Mouse (Mus musculus): ENCODE data around the gene Abl1. TPM values are rescaled to one million over a fixed set of nuclear protein-coding genes. Genes with fewer than 3 reads are reported as not detected.
"Not testable (repeated sequence)": the region's sequence is repeated elsewhere in the genome, so short reads cannot be mapped to it uniquely, and the experiment has no call there.

The Abl1 gene
- 10 to 100 TPM; 45.2 to 52.9 (median 46.9) TPM for total RNA-seq (2022)

GRCm38 (mm10) chr2:31688074-31688925, at the start of gene Abl1:
TSS of gene Abl1 (plus strand) at chr2:31688376.
- DNase-seq (ENCODE audit: low spot score in 2 of 2): peak; percentile 95 to 97

GRCm38 (mm10) chr2:31638581-31639465, 49.4 kb upstream of the Abl1 start:
- DNase-seq (ENCODE audit: low spot score in 2 of 2): no peak

- no peak for DNase-seq (ENCODE audit: low spot score in 2 of 2)
Measured at GRCm38 (mm10) chr2:31639466-31639760, 48.8 kb upstream of the Abl1 start.

GRCm38 (mm10) chr2:31639901-31640608, 48.1 kb upstream of the Abl1 start, which contains the start of gene Prdm12:
TSS of gene Prdm12 (plus strand) at chr2:31640037.
- DNase-seq (ENCODE audit: low spot score in 2 of 2): no peak

- DNase-seq (ENCODE audit: low spot score in 2 of 2): no peak
Measured at GRCm38 (mm10) chr2:31640609-31641507, 47.3 kb upstream of the Abl1 start.

GRCm38 (mm10) chr2:31641508-31641830, 46.7 kb upstream of the Abl1 start:
- no peak for DNase-seq (ENCODE audit: low spot score in 2 of 2)

GRCm38 (mm10) chr2:31641929-31642328, 46.2 kb upstream of the Abl1 start:
- no peak for DNase-seq (ENCODE audit: low spot score in 2 of 2)

GRCm38 (mm10) chr2:31653971-31654853, 34.0 kb upstream of the Abl1 start:
- DNase-seq (ENCODE audit: low spot score in 2 of 2): peak; percentile 57 to 65

- peak; percentile 23 to 68 for DNase-seq (ENCODE audit: low spot score in 2 of 2)
Measured at GRCm38 (mm10) chr2:31654854-31655559, 33.2 kb upstream of the Abl1 start.

GRCm38 (mm10) chr2:31656374-31656773, 31.8 kb upstream of the Abl1 start:
- DNase-seq (ENCODE audit: low spot score in 2 of 2): no peak

GRCm38 (mm10) chr2:31662939-31663803, 25.0 kb upstream of the Abl1 start:
- DNase-seq (ENCODE audit: low spot score in 2 of 2): no peak

- no peak for DNase-seq (ENCODE audit: low spot score in 2 of 2)
Measured at GRCm38 (mm10) chr2:31663804-31664180, 24.4 kb upstream of the Abl1 start.

- no peak for DNase-seq (ENCODE audit: low spot score in 2 of 2)
Measured at GRCm38 (mm10) chr2:31667332-31667731, 20.8 kb upstream of the Abl1 start.

- DNase-seq (ENCODE audit: low spot score in 2 of 2): peak; percentile 93 to 94
Measured at GRCm38 (mm10) chr2:31670551-31671035, 17.6 kb upstream of the Abl1 start, which contains the start of gene Exosc2. TSS of gene Exosc2 (plus strand) at chr2:31670715.

- DNase-seq (ENCODE audit: low spot score in 2 of 2): no peak
Measured at GRCm38 (mm10) chr2:31678641-31679040, 9.5 kb upstream of the Abl1 start.

GRCm38 (mm10) chr2:31681051-31681707, 7.0 kb upstream of the Abl1 start:
- DNase-seq (ENCODE audit: low spot score in 2 of 2): not testable (repeated sequence)

GRCm38 (mm10) chr2:31681731-31682235, 6.4 kb upstream of the Abl1 start:
- DNase-seq (ENCODE audit: low spot score in 2 of 2): no peak
